Mouse (Mus musculus) hindlimb bud, embryonic 11.5 days (tissue): ENCODE measurements around the gene Smim4.

ENCODE experiments used
- DNase-seq: peaks from one replicate; pipeline ENCODE4 v3.0.0-alpha.2; 2012; ENCODE audit warnings: low read depth, low spot score; ENCODE audit errors: extremely low spot score

Gene Smim4

GRCm38 (mm10) chr14:31125106-31126075, 3.4 kb downstream of the Smim4 start:
- DNase-seq = no peak

DNA sequence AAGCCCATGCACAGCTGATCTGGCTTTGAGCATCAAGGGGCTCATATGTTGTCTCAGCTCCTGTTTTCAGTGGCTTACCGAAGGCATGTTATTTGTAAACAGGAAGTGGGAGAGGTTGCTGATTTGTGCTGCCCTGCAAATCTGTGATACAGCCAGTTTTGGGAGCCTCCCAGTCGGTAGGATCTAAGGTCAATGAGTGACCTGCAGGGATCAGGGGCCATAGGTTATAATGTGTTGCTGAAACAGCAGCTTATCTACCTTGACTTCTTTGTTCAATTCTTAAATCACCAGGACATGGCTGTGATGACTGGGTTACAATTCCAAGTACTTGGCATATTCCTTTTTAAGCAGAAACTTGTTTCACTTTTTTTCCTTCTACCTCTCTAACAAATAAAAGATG, 13.2 kb downstream of the Smim4 start:
- DNase-seq = no peak

DNA sequence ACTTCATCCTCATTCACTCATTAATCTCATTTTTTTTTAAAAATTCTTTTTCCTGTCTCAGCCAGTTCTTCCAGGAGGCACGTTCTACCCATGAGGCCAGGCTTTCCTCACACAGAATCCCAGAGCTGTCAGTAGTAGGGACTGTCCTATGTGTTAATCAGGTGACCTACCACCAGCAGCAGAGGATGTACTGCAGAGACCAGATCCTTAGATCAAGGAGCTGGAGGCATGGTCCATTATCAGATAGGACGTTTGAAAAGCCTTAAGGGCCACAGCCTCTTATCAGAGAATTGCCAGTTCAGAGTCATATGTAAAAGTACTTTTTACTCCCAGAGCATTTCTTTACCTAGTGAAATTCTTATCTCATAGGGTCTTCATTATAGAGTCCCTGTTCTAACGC, 14.7 kb downstream of the Smim4 start:
- DNase-seq = no peak

DNA sequence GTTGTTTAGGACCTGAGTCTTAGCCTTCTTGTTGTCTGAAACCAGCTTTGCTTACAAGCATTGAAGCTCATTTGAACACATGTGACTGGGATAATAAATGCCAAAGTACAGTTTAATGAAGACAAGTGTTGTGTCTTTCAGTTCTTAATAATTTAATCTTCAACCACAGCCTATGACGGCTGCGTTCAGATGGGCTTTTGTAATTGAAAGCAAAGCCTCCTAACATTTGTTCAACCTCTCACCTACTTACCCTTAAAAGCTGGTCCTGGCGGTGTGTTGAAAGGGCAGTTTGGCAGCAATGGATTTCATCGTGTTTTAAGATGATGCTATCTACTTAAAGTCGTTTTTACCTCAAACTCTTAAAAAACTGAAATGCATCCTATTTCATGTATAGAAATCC, 16.6 kb downstream of the Smim4 start:
- no peak for DNase-seq

DNA sequence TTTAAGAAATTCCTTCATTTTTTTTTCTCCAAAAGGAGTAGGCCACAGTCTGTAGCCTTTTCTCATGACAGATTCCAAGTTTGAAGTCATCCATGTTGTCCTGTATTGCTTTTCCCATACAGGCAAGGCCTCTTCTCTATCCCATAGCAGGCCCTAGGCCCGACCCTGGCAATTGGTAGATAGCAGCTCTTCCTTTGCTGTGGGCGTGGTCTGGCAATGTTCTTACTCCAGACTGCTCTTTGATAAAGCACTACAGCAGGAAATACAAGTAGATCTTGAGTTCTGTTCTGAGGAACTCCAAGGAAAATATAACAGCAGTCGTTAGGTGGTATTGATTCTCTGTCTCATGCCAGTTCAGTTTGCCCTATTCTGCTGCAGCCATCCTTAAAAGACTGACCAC, 18.1 kb downstream of the Smim4 start:
- DNase-seq = no peak

DNA sequence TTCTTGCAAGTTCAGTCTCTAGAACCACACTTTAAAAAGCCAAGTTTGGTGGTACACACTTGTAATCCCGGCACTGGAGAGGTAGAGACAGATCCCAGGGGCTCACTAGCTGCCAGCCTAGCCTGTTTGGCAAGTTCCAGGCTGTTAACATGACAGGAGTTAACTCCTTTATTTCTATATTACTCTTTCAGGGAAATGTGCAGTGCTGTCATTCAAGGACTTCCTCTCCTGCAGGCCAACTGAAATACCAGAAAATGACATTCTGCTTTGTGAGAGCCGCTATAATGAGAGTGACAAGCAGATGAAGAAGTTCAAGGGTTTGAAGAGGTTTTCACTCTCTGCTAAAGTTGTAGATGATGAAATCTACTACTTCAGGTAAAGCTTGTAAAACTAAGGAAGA, 23.6 kb downstream of the Smim4 start:
- no peak for DNase-seq

DNA sequence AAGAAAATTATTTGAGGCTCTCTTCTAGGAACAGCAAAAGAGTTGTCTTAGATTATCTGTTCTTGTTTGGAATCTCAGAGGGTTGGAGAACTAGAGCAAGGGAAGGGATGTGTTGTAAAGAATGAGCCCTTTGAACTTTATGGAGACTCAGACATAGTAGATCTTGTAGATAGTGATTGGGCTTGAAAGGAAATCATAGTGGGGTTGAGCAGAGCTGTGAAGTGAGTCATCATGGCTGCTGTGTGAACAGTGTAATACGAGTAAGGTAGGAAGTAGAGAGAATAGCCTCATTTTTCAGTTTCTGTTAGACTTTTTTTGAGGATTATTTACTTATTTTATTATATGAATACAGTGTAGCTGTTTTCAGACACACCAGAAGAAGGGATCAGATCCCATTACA, 38.8 kb downstream of the Smim4 start:
- DNase-seq = no peak

- DNase-seq = no peak
These were observed 40.2 kb downstream of the Smim4 start for GRCm38 (mm10) chr14:31088515-31088914.

DNA sequence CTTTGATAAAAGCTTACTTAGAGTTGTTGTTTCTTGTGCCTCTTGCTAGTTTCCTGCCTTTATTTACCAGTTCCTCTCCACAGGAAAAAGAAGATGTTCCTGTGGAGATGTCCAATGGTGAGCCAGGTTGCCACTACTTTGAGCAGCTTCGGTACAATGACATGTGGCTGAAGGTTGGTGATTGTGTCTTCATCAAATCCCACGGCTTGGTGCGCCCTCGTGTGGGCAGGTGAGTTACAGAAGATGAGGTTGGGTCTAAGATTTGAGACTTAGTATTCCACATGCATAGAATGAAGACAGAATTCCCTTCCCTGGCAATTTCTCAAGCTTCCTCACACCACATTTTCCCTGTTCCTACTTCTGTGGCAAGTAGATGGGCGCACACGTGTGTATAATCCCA, 41.3 kb downstream of the Smim4 start:
- DNase-seq = no peak

DNA sequence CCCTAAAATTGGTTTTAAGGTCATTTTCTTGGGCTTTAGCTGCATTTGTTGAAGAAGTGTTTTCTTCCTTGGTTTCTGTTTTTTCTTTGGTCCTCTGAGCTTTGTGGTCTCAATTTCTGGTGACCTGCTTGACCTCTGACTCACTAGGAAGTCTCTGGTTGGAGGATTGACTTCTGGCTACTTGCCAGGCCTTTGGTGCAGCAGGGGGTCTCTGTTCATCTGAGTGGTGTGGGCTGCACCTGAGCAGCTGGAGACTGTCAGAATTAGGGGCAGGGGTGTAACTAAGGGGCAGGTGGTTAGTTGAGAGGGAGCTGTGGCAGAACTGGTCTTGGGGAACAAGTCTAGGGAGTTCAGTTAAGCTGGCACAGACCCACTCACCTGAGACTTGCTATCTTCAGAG, 47.6 kb downstream of the Smim4 start:
- DNase-seq = no peak

- DNase-seq = no peak
These were observed 49.3 kb downstream of the Smim4 start for GRCm38 (mm10) chr14:31079313-31080028.

DNA sequence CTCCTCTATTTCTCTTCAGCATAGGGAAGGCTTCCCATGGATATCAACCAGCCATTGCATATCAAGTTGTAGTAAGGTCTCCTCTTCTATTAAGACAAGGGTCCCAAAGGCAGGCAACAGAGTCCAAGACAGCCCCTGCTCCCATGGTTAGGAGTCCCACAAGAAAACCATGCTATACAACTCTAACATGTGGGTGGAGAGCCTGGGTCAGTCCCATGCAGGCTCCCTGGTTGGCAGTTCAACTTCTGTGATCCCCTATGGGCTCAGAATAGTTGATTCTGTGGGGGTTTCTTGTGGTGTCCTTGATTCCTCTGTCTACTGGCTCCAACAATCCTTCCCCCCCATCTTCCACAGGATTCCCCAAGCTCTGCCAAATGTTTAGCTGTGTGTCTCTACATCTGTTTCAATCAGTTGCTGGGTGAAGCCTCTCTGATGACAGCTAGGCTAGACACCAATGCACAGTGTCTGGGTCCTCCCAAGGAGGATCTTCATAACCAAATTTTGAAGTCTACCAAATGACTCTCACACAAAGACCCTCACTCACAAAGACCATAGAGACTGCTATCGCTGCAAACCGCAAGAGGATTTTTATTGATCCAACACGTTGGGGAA, 50.1 kb downstream of the Smim4 start:
- DNase-seq = no peak

GRCm38 (mm10) chr14:31069086-31069733, 59.5 kb downstream of the Smim4 start:
- DNase-seq = no peak

- no peak for DNase-seq
These were observed 66.5 kb downstream of the Smim4 start for GRCm38 (mm10) chr14:31062277-31062676.

DNA sequence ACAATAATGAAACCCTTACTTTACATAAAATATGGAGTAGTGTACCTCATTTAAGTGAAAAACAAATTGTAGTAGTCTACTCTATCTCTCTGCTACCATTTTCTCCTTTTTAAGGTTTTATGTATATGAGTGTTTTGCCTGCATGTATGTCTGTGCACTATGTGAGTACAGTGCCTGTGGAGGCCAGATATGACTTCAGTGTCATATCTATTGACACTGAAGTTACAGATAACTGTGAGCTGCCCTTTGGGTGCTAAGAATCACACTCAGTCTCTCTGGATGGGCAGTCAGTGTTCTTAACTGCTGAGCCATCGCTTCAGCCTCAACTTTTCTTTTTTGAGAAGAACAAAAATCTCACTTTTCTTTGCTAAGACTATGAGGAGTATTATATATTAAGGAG, 82.9 kb downstream of the Smim4 start:
- DNase-seq = no peak

DNA sequence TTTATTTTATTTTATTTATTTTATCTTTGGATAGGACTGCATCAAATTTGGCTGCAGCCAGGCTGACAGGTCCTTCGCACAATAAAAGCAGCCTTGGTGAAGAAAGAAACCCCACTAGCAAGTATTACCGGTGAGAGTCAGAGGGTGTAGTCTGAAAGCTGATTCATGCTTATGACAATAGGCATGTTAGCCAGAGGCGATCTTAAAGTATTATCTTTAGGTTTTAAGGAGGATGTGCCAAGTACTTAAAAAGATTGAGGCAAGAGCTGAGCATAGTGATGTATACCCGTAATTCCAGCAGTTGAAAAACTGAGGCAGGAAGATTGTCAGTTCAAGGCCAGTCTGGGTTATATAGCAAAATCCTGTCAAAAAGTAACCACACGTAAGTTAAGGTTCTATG, 83.5 kb downstream of the Smim4 start:
- no peak for DNase-seq
